Mouse (Mus musculus) liver, postnatal 0 days (tissue): Measurements from ENCODE around the gene Zfp944. TPM values are rescaled to one million over a fixed set of nuclear protein-coding genes. Genes with fewer than 3 reads are reported as not detected.
"Not testable (repeated sequence)": the region's sequence is repeated elsewhere in the genome, so short reads cannot be mapped to it uniquely, and the experiment has no call there.

ENCODE experiments used
- ATAC-seq: fragments of 200-750 bp; cut with Nextera tagmentation; 2 replicates; pipeline ENCODE4 v1.8.0; 2017; ENCODE audit warnings: mild to moderate bottlenecking, moderate library complexity
- DNase-seq: peaks from one replicate; pipeline ENCODE4 v3.0.0-alpha.2; 2016
- H3K27ac ChIP-seq: fragments of 300-500 bp; sonication (generic); 2 replicates; pipeline ENCODE4 v1.5.1; 2014; ENCODE audit warnings: antibody characterized with exemption, moderate library complexity, mild to moderate bottlenecking, low read depth
- H3K27me3 ChIP-seq: fragments of 300-500 bp; sonication (generic); 2 replicates; pipeline ENCODE4 v1.6.1; 2014; ENCODE audit warnings: low read length, control low read depth, mixed read lengths; ENCODE audit not compliant: insufficient read depth
- H3K36me3 ChIP-seq: fragments of 300-500 bp; sonication (generic); replicated peaks from 2 replicates; pipeline ENCODE4 v1.6.1; 2014; ENCODE audit warnings: mild to moderate bottlenecking, control low read depth, low read length, moderate library complexity, mixed read lengths; ENCODE audit not compliant: insufficient read depth
- H3K4me1 ChIP-seq: fragments of 300-500 bp; sonication (generic); 2 replicates; pipeline ENCODE4 v1.6.1; 2014; ENCODE audit warnings: antibody characterized with exemption, mild to moderate bottlenecking, control low read depth; ENCODE audit not compliant: insufficient read depth
- H3K4me2 ChIP-seq: fragments of 300-500 bp; sonication (generic); 2 replicates; pipeline ENCODE4 v1.6.1; 2014; ENCODE audit warnings: low read depth, mild to moderate bottlenecking, low read length, moderate library complexity, mixed read lengths
- H3K4me3 ChIP-seq: fragments of 300-500 bp; sonication (generic); 2 replicates; pipeline ENCODE4 v1.5.1; 2014; ENCODE audit warnings: low read depth, low read length
- H3K9ac ChIP-seq: fragments of 300-500 bp; sonication (generic); replicated peaks from 2 replicates; pipeline ENCODE4 v1.6.1; 2014; ENCODE audit warnings: mild to moderate bottlenecking, moderate library complexity
- H3K9me3 ChIP-seq: fragments of 300-500 bp; sonication (generic); 2 replicates; pipeline ENCODE4 v1.6.1; 2016; ENCODE audit warnings: mild to moderate bottlenecking, control low read depth, low read length, mixed read lengths
- CTCF ChIP-seq: sonication (generic); IDR thresholded peaks from 2 replicates; pipeline ENCODE4 v1.5.1; 2016; ENCODE audit warnings: antibody characterized with exemption, low read depth
- EP300 ChIP-seq: IDR thresholded peaks from 2 replicates; pipeline ENCODE4 v1.6.1; 2016; ENCODE audit warnings: antibody characterized with exemption, low read depth, mild to moderate bottlenecking
- WGBS: fragments of 180-500 bp; shearing (Covaris S2); extraction: QIAGEN DNeasy Blood & Tissue Kit; methylation state at CpG from one replicate; pipeline ENCODE4 v1.1.7; 2014; ENCODE audit not compliant: insufficient replicate concordance; 5-methylcytosine and 5-hydroxymethylcytosine counted together
- polyA plus RNA-seq: library from polyadenylated mRNA; unstranded; fragments of >200 nt; fragmentation: Nextera tagmentation; extraction: Ambion mirVana; gene quantifications from 2 replicates; pipeline ENCODE4 v1.2.1, GENCODE M21; 2015

Zfp944 gene
- 4.2 and 4.7 TPM in 2 replicates for polyA plus RNA-seq

GRCm38 (mm10) chr17:22361101-22361781, at the start of gene Zfp944, which contains the start of gene Zfp758:
TSS of gene Zfp944 (minus strand) at chr17:22361400.
TSS of gene Zfp758 (plus strand) at chr17:22361453.
- H3K4me2 ChIP-seq: peak within 1 kb of the TSS; percentile 68
- not testable (repeated sequence) for H3K9me3 ChIP-seq, H3K36me3 ChIP-seq, H3K27me3 ChIP-seq
- DNase-seq (peak; percentile 69), ATAC-seq (peak; percentile 99)
- 0% methylated on average over 27 of the region's 43 CpGs for WGBS
- peak within 1 kb of the TSS; percentile 97 for H3K27ac ChIP-seq
- H3K4me3 ChIP-seq: peak within 1 kb of the TSS; percentile 67
- peak within 1 kb of the TSS; percentile 82 for H3K9ac ChIP-seq
- peaks cover 11% of the 10 kb centered on the region for H3K4me1 ChIP-seq

GRCm38 (mm10) chr17:22410756-22411155, 49.6 kb upstream of the Zfp944 start:
- H3K4me3 ChIP-seq: no peak overlapping the region
- 50% methylated on average over 2 of the region's 2 CpGs for WGBS
- ATAC-seq: peak; percentile 47; the same call in 1 of the 2 replicates
- TF ChIP-seq EP300 (no peak), CTCF (peak; percentile 71)
- no peaks in the 10 kb centered on the region for H3K4me1 ChIP-seq
- no peak overlapping the region for H3K9ac ChIP-seq
- H3K27ac ChIP-seq: no peak overlapping the region
- no peaks in the 10 kb centered on the region for H3K36me3 ChIP-seq
- no peak overlapping the region for H3K4me2 ChIP-seq
- no peaks in the 10 kb centered on the region for H3K27me3 ChIP-seq
- DNase-seq: peak; percentile 28
- no peaks in the 10 kb centered on the region for H3K9me3 ChIP-seq

GRCm38 (mm10) chr17:22363895-22364294, 2.7 kb upstream of the Zfp944 start:
- no peak for DNase-seq
- ATAC-seq: no peak
- 93% methylated on average over 3 of the region's 3 CpGs for WGBS

GRCm38 (mm10) chr17:22360572-22360971, 628 bp downstream of the Zfp944 start:
- H3K9me3 ChIP-seq: peaks cover 6% of the 10 kb centered on the region; the same call in 1 of the 2 replicates
- H3K4me3 ChIP-seq: peak overlapping the region; percentile 67
- no peak for TF ChIP-seq CTCF
- no peak for TF ChIP-seq EP300
- no peak for DNase-seq
- H3K4me1 ChIP-seq: peaks cover 11% of the 10 kb centered on the region
- H3K27me3 ChIP-seq: no peaks in the 10 kb centered on the region
- no peaks in the 10 kb centered on the region for H3K36me3 ChIP-seq
- WGBS: 23% methylated on average over 5 of the region's 5 CpGs
- peak overlapping the region; percentile 82 for H3K9ac ChIP-seq
- ATAC-seq: no peak
- peak overlapping the region; percentile 59 for H3K4me2 ChIP-seq
- H3K27ac ChIP-seq: 0 out of 2 replicates have a peak overlapping the region, but pooled peaks have one; percentile 78

More at GRCm38 (mm10) chr17:22363895-22364294, 2.7 kb upstream of the Zfp944 start:
- Histone ChIP-seq H3K27ac (no peak overlapping the region), H3K27me3 (no peaks in the 10 kb centered on the region), H3K36me3 (peaks cover 6% of the 10 kb centered on the region; the same call in 1 of the 2 replicates), H3K4me3 (no peak overlapping the region), H3K9ac (no peak overlapping the region), H3K4me1 (peaks cover 11% of the 10 kb centered on the region), H3K4me2 (no peak overlapping the region), H3K9me3 (peaks cover 11% of the 10 kb centered on the region)
- TF ChIP-seq CTCF: no peak
- TF ChIP-seq EP300: no peak

GRCm38 (mm10) chr17:22352794-22353193, 8.4 kb downstream of the Zfp944 start:
- no peak overlapping the region for H3K27ac ChIP-seq
- 0 out of 2 replicates have a peak, but pooled peaks cover 6% of the 10 kb centered on the region for H3K36me3 ChIP-seq
- H3K27me3 ChIP-seq: no peaks in the 10 kb centered on the region
- no peak overlapping the region for H3K4me3 ChIP-seq
- ATAC-seq: peak; percentile 55; the same call in 1 of the 2 replicates
- H3K9ac ChIP-seq: no peak overlapping the region
- peak; percentile 41 for DNase-seq
- no peaks in the 10 kb centered on the region for H3K4me1 ChIP-seq
- H3K9me3 ChIP-seq: no peaks in the 10 kb centered on the region
- no peak overlapping the region for H3K4me2 ChIP-seq
- peak; percentile 83 for TF ChIP-seq CTCF
- TF ChIP-seq EP300: no peak

GRCm38 (mm10) chr17:22315247-22315646, 46.0 kb downstream of the Zfp944 start:
- not testable (repeated sequence) for H3K36me3 ChIP-seq, H3K9me3 ChIP-seq, H3K4me1 ChIP-seq, ATAC-seq, DNase-seq, H3K27me3 ChIP-seq
- Histone ChIP-seq H3K27ac (peak overlapping the region; percentile 79), H3K9ac (peak overlapping the region; percentile 72), H3K4me3 (peak overlapping the region; percentile 64), H3K4me2 (peak overlapping the region; percentile 65; the same call in 1 of the 2 replicates)
- WGBS: 22% methylated on average over 2 of the region's 2 CpGs

GRCm38 (mm10) chr17:22314730-22315226, 46.4 kb downstream of the Zfp944 start, which contains the start of gene CT030661.1:
TSS of gene CT030661.1 (minus strand) at chr17:22314837.
- WGBS: under 1% methylated on average over 20 of the region's 20 CpGs
- not testable (repeated sequence) for H3K4me1 ChIP-seq, H3K36me3 ChIP-seq, H3K27me3 ChIP-seq, H3K9me3 ChIP-seq
- peak within 1 kb of the TSS; percentile 79 for H3K27ac ChIP-seq
- H3K4me2 ChIP-seq: peak within 1 kb of the TSS; percentile 65
- H3K9ac ChIP-seq: peak within 1 kb of the TSS; percentile 72
- H3K4me3 ChIP-seq: peak within 1 kb of the TSS; percentile 64
- peak; percentile 99 for ATAC-seq
- peak; percentile 83 for DNase-seq

- DNase-seq, H3K36me3 ChIP-seq, H3K9me3 ChIP-seq, H3K27me3 ChIP-seq, H3K4me1 ChIP-seq: not testable (repeated sequence)
- peak overlapping the region; percentile 64 for H3K4me3 ChIP-seq
- ATAC-seq: peak; percentile 68
- H3K27ac ChIP-seq: peak overlapping the region; percentile 79
- 0% methylated on average over 3 of the region's 3 CpGs for WGBS
- peak overlapping the region; percentile 64 for H3K4me2 ChIP-seq
- H3K9ac ChIP-seq: peak overlapping the region; percentile 72
Observed at GRCm38 (mm10) chr17:22314219-22314618, 47.0 kb downstream of the Zfp944 start.
